Mouse (Mus musculus): ENCODE measurements at regions not wholly inside any gene's neighbourhood (a gene's known extent, or its start where the extent isn't known, plus 50 kb on each side); places are given as distances from the start of the nearest gene placed in this dataset.

DNA sequence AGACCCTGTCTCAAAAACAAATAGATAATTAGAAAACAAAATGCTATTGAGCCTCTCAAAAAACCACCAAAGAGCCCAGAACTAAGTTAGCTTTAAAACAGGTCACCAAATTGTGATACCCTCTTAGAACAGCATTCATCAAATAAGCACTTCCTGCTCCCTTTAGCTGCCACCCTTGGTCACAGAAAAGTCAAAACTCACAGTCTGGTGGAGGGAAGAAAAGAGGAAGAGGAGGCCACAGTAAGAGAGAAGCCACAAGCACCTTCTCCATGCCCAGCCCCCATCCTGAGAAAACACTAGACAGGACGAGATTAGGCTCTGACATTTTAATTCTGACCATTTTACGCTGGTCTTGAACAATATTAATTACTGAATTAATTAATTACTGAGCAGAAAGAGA, 120.2 kb upstream of the Magi3 start:
- no peak for TF ChIP-seq MAX (IDR thresholded peaks at IDR 0.05)
- no peak for TF ChIP-seq CTCF (IDR thresholded peaks at IDR 0.05; ENCODE audit: control insufficient read depth, insufficient read depth, insufficient read length)
- TF ChIP-seq MYOD1 (IDR thresholded peaks at IDR 0.05; ENCODE audit: control insufficient read depth, insufficient read length, low read depth), result no peak
- TF ChIP-seq FOSL1 (IDR thresholded peaks at IDR 0.05; ENCODE audit: insufficient read depth, low read length, poor library complexity, severe bottlenecking), result no peak
- TF ChIP-seq USF1 (IDR thresholded peaks at IDR 0.05; ENCODE audit: low read depth), result no peak
